Mouse (Mus musculus) kidney, postnatal 0 days (tissue): Measurements from ENCODE around the gene Rassf3. TPM values are rescaled to one million over a fixed set of nuclear protein-coding genes. Genes with fewer than 3 reads are reported as not detected.

Experiments
- ATAC-seq: fragments of 200-750 bp; cut with Nextera tagmentation; replicated peaks from 2 replicates; pipeline ENCODE4 v1.8.0; 2017; ENCODE audit warnings: low read depth, moderate number of reproducible peaks, moderate TSS enrichment, moderate library complexity; ENCODE audit not compliant: low FRiP score
- DNase-seq: peaks from one replicate; pipeline ENCODE4 v3.0.0-alpha.2; 2016; ENCODE audit warnings: low spot score
- H3K27ac ChIP-seq: fragments of 300-500 bp; sonication (generic); 2 replicates; pipeline ENCODE4 v1.5.1; 2014; ENCODE audit warnings: mild to moderate bottlenecking
- H3K27me3 ChIP-seq: fragments of 300-500 bp; sonication (generic); 2 replicates; pipeline ENCODE4 v1.6.1; 2014; ENCODE audit warnings: low read length, mixed read lengths; ENCODE audit not compliant: insufficient read depth
- H3K36me3 ChIP-seq: fragments of 300-500 bp; sonication (generic); 2 replicates; pipeline ENCODE4 v1.6.1; 2014; ENCODE audit warnings: low read length, mixed read lengths; ENCODE audit not compliant: insufficient read depth
- H3K4me1 ChIP-seq: fragments of 300-500 bp; sonication (generic); replicated peaks from 2 replicates; pipeline ENCODE4 v1.6.1; 2014; ENCODE audit warnings: antibody characterized with exemption, low read length, mixed read lengths; ENCODE audit not compliant: insufficient read depth
- H3K4me2 ChIP-seq: fragments of 300-500 bp; sonication (generic); 2 replicates; pipeline ENCODE4 v1.6.1; 2014; ENCODE audit warnings: mild to moderate bottlenecking, low read length, moderate library complexity, mixed read lengths
- H3K4me3 ChIP-seq: fragments of 300-500 bp; sonication (generic); replicated peaks from 2 replicates; pipeline ENCODE4 v1.5.1; 2014; ENCODE audit warnings: low read depth, low read length
- H3K9ac ChIP-seq: fragments of 300-500 bp; sonication (generic); 2 replicates; pipeline ENCODE4 v1.6.1; 2014; ENCODE audit warnings: low read depth, low read length
- H3K9me3 ChIP-seq: fragments of 300-500 bp; sonication (generic); replicated peaks from 2 replicates; pipeline ENCODE4 v1.6.1; 2016; ENCODE audit warnings: low read length, inconsistent platforms, mixed read lengths
- CTCF ChIP-seq: IDR thresholded peaks from 2 replicates; pipeline ENCODE4 v1.5.1; 2016; ENCODE audit warnings: antibody characterized with exemption, low read depth, mild to moderate bottlenecking, moderate library complexity
- WGBS: fragments of 180-500 bp; shearing (Covaris S2); extraction: QIAGEN DNeasy Blood & Tissue Kit; methylation state at CpG from one replicate; pipeline ENCODE4 v1.1.7; 2014; 5-methylcytosine and 5-hydroxymethylcytosine counted together
- polyA plus RNA-seq: library from polyadenylated mRNA; unstranded; fragments of >200 nt; fragmentation: Nextera tagmentation; extraction: Ambion mirVana; gene quantifications from 2 replicates; pipeline ENCODE4 v1.2.1, GENCODE M21; 2015

Gene Rassf3
- polyA plus RNA-seq, 1 experiment from 2014 or later = 11.9 TPM

DNA sequence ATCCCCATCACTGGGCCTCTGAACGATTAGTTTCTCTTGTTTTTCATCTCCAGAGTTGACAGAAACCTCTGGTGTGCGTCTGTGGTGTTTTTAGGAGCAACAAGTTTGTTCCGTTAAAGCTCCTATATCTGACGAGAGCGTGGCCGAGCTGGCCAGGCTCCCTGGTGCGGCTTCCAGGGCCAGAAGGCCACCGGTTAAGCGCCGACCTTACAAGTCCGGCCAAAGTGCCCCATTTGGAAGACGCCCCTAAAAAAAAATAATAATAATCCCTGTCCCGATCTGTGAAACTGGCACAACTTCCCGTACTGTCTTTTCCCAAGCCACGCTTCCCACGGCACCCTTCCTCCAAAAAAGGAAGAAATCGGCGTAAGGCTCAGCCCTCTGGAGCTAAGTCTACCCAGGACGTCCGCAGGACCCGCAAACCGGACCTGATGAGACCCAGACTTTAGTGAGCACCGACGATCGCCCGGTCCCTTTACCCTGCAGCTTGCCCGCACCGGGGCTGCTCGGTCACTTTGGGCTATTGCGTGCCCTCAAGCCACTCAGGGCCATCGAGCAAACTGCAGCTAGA, 961 bp downstream of the Rassf3 start:
- no peak; the same call in 1 of the 2 replicates for ATAC-seq
- H3K4me1 ChIP-seq = peaks cover 21% of the 10 kb centered on the region; the same call in 1 of the 2 replicates
- no peaks in the 10 kb centered on the region for H3K36me3 ChIP-seq
- peak overlapping the region; percentile 80 for H3K4me2 ChIP-seq
- H3K9me3 ChIP-seq = no peaks in the 10 kb centered on the region
- no peak for DNase-seq
- 4% methylated on average over 31 of the region's 31 CpGs for WGBS
- no peaks in the 10 kb centered on the region for H3K27me3 ChIP-seq
- peak overlapping the region; percentile 65 for H3K4me3 ChIP-seq
- no peak for TF ChIP-seq CTCF
- H3K9ac ChIP-seq = peak overlapping the region; percentile 68
- H3K27ac ChIP-seq = peak overlapping the region; percentile 91

DNA sequence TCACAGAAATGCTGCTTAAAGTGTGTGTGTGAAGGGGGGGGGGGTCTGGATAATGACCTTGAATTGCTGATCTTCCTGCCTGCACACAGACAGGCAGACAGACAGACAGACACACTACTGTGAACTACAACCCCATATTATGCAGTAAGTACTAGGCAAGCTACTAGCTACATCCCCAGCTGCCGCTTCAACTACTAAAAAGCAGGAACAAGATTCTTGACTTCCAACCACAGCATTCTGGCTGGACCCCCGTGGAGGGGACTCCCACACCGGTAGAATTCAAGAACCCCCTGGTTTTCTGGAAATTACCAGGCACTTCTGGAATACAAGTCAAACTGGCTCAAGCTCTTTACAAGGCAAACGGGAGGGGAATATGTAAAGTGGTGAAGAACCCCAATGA, 1.9 kb downstream of the Rassf3 start:
- Histone ChIP-seq H3K27ac (0 out of 2 replicates have a peak overlapping the region, but pooled peaks have one; percentile 91), H3K27me3 (no peaks in the 10 kb centered on the region), H3K4me3 (peak overlapping the region; percentile 65), H3K4me2 (peak overlapping the region; percentile 80), H3K9me3 (no peaks in the 10 kb centered on the region), H3K36me3 (no peaks in the 10 kb centered on the region), H3K4me1 (peaks cover 26% of the 10 kb centered on the region), H3K9ac (peak overlapping the region; percentile 68)
- ATAC-seq = no peak
- DNase-seq = no peak
- TF ChIP-seq CTCF = no peak
- WGBS = 30% methylated on average over 4 of the region's 4 CpGs

DNA sequence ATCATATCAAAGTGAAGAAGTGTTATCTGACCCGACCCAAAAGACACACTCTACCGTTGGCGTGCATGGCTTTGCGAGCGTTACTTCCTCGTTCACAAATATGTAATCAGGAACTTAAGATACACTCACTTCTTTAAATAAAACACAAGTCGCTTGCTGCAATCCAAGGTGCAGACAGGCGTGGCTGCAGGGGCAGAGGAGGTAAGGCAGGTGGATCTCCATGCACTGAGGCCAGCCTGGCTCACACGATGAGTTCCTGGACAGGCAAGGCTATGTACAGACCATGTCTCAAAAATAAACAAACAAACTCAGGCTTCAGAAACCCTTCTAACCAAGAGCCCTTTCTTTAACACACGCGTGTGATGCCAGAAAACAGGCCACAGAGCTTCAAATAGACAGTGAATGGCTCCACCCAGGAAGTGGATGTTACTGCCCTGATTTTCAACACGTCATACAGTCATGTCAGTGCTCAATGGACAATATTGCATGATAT, 2.4 kb downstream of the Rassf3 start:
- no peaks in the 10 kb centered on the region for H3K36me3 ChIP-seq
- no peak overlapping the region for H3K27ac ChIP-seq
- no peak for TF ChIP-seq CTCF
- H3K9ac ChIP-seq = no peak overlapping the region
- peak overlapping the region; percentile 80 for H3K4me2 ChIP-seq
- no peaks in the 10 kb centered on the region for H3K27me3 ChIP-seq
- WGBS = 49% methylated on average over 12 of the region's 12 CpGs
- ATAC-seq (no peak), DNase-seq (peak; percentile 32)
- no peaks in the 10 kb centered on the region for H3K9me3 ChIP-seq
- H3K4me3 ChIP-seq = peak overlapping the region; percentile 65
- H3K4me1 ChIP-seq = peaks cover 31% of the 10 kb centered on the region

DNA sequence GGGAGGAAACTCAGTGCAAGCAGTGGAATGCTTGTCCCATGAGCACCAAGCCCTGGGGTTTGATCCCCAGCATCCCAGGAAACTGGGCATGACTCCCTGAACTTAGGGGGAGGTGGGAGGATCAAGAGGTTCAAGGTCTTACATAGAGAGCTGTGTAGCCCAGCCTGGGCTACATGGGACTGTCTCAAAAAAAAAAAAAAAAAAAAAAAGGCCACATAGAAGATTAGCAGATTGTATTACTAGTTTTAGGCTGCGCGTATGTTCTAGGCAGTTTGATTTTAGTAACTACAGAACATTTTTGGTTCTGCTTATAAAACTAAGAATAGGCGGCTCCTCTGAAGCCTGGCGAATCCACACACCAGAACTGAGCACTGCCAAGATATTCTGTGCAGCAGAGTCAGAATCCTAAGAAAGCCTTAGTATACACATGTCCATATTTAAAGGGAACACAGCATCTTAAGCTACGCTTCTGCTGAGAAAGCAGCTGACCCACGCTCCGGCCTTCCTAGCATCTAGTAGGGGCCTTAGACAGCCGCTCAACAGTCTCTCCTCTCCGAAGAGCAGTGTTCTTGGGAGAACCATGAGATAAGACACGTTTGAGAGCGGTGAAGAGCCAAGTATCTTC, 3.4 kb downstream of the Rassf3 start:
- ATAC-seq (no peak), DNase-seq (no peak)
- H3K4me3 ChIP-seq = no peak overlapping the region
- H3K36me3 ChIP-seq = no peaks in the 10 kb centered on the region
- H3K27me3 ChIP-seq = no peaks in the 10 kb centered on the region
- no peak overlapping the region; the same call in 1 of the 2 replicates for H3K4me2 ChIP-seq
- WGBS = 81% methylated on average over 11 of the region's 11 CpGs
- TF ChIP-seq CTCF = no peak
- H3K27ac ChIP-seq = no peak overlapping the region
- peaks cover 31% of the 10 kb centered on the region for H3K4me1 ChIP-seq
- H3K9ac ChIP-seq = no peak overlapping the region
- no peaks in the 10 kb centered on the region for H3K9me3 ChIP-seq

DNA sequence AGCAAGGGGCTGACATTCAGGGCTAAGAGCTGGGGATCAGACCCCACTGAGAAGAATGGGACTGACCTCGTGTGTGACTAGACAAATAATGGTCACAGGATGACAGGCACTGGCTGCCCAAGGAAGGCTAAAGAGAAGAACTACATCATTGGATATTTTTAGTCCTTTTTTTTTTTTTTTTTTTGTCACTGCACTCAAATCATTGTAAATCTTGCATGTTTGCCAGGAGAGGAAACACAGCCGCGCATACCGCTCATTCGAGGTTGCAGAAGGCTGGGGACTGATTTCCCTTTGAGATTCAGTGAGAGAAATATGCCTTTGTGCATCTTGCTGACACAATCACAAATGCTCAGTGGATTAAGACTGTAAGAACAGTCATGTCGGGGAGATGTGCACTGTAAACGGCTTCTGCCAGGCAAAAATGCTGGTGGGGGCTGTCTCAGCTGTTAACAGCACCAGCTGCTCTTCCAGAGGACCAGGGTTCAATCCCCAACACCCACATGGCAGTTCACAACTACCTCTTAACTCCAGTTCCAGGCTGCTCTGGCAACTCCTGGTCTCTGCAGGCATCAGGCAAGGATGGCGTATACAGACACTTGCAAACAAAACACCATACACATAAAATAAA, 4.5 kb downstream of the Rassf3 start:
- DNase-seq = peak; percentile 83
- Histone ChIP-seq H3K4me2 (0 out of 2 replicates have a peak overlapping the region, but pooled peaks have one; percentile 18), H3K4me3 (no peak overlapping the region), H3K4me1 (peaks cover 31% of the 10 kb centered on the region), H3K9me3 (no peaks in the 10 kb centered on the region), H3K36me3 (no peaks in the 10 kb centered on the region), H3K27ac (peak overlapping the region; percentile 77), H3K9ac (no peak overlapping the region), H3K27me3 (no peaks in the 10 kb centered on the region)
- TF ChIP-seq CTCF = no peak
- ATAC-seq = no peak
- WGBS = 26% methylated on average over 8 of the region's 8 CpGs

DNA sequence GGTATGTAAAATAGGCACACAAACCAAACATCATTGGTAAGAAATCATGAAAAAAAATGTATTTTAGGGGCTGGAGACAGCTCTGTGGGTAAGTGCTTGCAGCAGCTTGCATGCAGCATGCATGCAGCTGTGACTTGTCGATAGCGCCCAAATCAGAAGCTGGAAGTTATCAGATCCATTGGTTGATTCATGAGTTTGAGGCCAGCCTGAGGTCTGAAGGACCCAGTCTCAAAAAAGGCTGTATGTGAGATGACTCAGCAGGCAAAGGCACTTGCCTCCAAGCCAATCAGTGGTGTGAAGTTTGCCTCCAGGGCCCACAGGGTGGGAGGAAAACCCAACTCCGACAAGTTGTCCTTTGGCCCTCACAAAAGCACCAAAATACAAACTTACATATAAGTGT, 6.5 kb downstream of the Rassf3 start:
- WGBS = 52% methylated on average over 3 of the region's 3 CpGs
- H3K4me1 ChIP-seq = peaks cover 36% of the 10 kb centered on the region
- TF ChIP-seq CTCF = no peak
- H3K9ac ChIP-seq = no peak overlapping the region
- H3K27me3 ChIP-seq = no peaks in the 10 kb centered on the region
- DNase-seq = no peak
- H3K4me2 ChIP-seq = no peak overlapping the region
- ATAC-seq = no peak
- H3K9me3 ChIP-seq = no peaks in the 10 kb centered on the region
- no peak overlapping the region for H3K27ac ChIP-seq
- H3K4me3 ChIP-seq = no peak overlapping the region
- H3K36me3 ChIP-seq = no peaks in the 10 kb centered on the region
